Mouse (Mus musculus): Measurements from ENCODE around the gene Msh2.

DNA sequence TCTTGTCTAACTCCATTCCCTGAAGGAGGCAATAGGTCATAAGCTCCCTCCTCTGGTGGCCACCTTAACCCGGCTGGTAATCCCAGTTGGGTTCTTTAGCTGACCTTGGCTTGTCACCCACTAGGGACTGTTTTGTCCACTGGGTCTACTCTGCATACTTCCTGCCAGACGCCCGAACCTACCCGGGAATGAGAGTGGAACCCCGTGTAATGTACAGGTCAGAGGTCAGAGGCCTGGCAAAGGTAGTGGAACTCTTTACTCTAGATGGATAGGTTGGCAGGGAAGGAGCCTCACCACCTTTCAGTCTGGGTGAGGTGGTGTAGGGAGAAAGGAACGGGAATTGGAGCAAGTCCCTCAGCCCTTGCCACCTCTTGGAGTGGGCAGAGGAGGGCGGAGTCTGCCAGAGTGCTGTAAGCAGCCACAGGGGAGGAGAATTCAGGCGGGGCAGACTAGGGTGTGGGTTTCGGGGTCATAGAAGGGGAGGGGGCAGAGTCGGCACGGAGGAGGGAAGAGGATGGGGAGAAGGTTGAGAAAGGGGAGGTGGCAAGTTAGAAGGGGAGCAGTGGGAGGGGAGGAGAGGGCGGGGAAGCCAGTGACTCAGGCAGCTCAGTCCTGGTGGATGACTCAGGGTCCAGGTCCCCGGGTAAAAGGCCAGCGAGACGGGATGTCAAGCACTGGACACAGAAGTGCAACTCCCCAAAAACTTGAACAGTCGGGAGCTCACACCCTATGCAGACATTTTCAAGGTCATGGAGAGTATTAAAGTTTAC, 27.1 kb downstream of the Msh2 start:
- TF ChIP-seq CTCF (IDR thresholded peaks at IDR 0.05; ENCODE audit: insufficient read depth, low read depth, low read length) (no peak), POLR2A (IDR thresholded peaks at IDR 0.05; ENCODE audit: insufficient read depth, low read depth, low read length) (no peak)

All from olfactory bulb, adult 2 months (tissue).